Mouse (Mus musculus) frontal cortex, adult (tissue): ENCODE data around the gene Nolc1.
A peak's percentile ranks its signal among the peaks of the same experiment; 100 is the strongest.

ENCODE experiments used
- ATAC-seq: cut with Nextera tagmentation; 2 replicates; pipeline ENCODE4 v1.9.2; 2017; ENCODE audit warnings: mild to moderate bottlenecking, moderate library complexity, mixed read lengths; ENCODE audit not compliant: low TSS enrichment

The Nolc1 gene

DNA sequence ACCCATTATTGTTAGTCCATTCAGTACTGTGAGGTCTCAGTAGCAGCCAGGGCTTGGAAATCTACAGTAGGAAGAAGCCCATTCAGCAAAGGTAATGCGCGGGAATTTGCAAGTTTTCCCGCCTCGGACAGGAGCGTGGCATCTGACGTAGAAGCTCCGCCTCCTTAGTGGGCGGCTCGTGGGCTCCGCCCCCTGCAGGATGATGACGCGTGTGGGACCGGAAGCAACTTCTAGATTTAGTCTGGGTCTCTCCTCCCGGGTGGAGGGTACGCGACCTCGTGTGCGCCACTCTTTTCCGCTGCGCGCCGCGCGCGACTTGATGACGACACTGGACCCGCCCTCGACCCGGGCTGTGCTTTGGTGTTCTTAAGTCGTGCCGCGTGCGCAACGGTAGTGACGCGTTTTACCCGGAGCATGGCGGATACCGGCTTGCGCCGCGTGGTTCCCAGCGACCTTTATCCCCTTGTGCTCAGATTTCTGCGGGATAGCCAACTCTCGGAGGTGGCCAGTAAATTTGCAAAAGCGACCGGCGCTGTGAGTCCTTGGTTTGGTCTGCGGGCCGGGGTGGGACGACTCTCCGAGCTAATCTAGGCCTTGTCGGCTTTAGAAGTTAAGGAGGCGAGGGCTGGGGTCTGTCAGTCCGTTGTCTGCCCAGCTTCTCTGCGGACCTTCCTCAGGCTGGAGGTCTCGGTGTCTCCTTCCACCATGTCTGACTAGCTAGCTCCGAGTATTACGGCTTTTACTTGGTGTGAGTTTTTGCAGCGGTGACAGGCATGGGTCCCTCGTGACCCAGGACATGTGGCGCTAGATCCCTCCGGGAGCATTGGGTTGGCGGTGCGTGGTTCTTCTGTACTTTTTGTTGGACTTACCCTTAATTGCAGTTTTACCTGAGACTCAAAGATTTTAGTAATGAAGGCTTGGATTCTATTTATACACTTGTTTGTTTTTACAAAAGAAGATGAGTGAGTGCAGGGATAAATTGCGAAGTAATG, at the start of gene Nolc1:
Gene Nolc1 (plus strand): TSS at position 248 of the 992 bp plus-strand sequence.
- ATAC-seq = peak; percentile 96

DNA sequence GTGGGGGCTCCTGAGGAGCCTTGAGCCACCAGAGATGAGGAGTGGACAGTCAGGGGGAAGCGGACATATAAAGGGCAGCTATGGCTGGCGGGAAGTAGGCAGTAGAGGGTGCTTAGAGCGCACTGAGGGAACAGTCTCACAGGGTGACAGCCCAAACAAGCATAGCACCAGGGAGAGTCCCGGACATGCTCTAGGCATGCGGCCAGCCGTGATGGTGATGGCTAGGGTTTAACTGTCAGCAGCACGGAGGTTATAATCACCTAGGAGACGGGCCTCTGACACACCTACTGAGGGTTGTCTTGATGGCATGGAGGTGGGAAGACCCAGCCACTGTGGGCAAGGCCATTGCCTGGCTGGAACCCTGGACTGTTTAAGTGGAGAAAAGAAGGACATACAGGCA, 49.1 kb upstream of the Nolc1 start:
- no peak for ATAC-seq

DNA sequence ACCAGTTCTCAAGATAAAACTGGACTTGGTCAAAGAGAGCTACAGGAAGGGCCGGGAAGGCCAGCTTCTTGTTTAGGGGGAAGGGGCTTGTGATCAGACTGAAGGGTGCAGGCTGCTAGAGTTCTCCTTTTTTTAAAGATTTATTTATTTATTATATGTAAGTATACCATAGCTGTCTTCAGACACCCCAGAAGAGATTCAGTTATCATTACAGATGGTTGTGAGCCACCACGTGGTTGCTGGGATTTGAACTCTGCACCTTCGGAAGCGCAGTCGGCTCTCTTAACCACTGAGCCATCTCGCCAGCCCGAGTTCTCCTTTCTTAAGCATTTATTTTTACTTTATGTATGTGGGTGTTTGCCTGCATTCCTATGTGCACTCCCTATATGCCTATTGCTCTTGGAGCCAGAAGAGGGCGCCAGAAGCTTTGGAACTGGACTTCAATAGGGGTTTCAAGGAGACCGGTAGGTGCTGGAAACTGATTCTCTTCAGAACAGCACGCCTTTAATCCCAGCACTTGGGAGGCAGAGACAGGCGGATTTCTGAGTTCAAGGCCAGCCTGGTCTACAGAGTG, 46.8 kb upstream of the Nolc1 start:
- no peak for ATAC-seq

DNA sequence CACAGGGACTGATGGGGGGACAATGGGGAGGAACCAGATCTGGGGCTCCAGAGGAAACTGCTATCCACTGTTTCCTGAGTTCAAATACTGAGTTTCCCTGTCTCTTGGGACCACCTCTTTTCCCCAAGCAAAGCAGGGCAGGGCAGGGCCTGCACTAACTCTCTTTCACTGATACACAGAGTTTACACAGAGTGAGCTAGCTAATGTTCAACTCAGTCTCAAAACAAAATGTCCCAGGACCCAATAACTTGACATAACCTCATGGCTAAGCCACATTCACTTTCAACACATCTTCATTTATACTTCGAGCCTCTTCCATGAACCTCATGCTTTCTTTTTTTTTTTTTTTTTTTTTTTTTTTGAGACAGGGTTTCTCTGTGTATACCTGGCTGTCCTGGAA, 46.0 kb upstream of the Nolc1 start:
- no peak for ATAC-seq

DNA sequence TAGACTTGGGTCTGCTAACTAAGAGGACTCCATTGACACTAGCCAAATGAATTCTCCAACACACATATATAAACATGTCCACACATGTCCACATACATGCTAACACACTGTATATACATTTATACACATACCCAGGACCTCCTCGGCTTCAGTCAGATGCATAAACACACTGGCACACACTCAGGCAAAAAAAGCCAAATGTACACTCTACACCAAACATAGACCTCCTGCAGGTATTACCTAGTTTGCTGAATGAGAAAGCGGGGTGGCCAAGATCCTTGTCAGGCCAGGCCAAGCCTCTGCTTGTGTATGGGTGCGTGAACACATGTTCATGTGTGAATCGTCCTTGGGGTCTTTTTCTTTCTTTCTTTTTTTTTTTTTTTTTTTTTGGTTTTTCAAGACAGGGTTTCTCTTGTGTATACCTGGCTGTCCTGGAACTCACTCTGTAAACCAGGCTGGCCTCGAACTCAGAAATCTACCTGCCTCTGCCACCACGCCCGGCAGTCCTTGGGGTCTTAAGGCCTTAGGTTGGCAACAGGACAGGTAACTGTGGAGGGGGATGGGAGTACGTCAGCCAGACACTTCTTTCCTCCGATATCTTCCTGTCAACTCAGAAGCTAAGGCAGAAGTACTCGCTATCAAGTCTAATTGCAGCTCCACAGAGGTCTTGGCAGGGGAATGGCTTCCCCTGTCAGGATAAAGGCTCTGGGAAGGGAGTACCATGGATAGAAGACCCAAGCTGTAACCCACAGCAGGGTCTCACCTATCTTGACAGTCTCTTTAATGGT, 45.3 kb upstream of the Nolc1 start:
- ATAC-seq = no peak

DNA sequence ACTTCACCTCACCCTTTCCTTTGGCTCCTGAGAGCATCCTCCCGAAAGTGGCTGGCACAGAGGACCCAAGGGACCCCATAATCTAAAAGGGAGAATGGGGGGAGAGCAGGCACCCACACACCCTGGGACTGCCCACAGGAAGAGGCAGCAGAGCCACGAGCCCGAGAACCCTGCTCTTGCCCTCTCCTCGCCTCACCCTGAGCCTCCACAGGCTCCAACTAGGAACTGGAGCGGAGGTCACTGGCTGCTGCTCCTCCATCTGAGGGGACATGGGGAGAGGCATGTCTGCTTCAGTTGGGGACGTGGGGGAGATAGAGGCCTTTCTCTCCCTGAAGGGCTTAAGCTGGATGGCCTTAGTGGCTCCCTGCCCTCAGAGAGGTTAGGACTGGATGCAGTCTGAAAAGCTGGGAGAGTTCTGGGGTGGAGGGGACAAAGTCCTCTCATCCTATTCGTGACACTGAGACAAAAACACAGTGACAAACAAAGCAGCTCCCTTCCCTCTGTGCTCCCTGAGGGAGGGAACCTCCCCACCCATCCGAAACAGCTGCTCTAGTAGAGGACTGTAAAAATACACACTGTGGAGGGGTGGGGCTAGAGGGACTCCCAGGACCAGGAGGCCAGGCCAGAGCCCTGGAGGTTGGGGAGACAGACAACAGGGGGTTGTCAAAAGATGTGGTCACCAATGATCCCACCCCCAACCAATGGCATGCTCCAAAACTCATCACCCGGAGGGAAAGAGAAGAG, 43.8 kb upstream of the Nolc1 start:
- ATAC-seq = no peak

DNA sequence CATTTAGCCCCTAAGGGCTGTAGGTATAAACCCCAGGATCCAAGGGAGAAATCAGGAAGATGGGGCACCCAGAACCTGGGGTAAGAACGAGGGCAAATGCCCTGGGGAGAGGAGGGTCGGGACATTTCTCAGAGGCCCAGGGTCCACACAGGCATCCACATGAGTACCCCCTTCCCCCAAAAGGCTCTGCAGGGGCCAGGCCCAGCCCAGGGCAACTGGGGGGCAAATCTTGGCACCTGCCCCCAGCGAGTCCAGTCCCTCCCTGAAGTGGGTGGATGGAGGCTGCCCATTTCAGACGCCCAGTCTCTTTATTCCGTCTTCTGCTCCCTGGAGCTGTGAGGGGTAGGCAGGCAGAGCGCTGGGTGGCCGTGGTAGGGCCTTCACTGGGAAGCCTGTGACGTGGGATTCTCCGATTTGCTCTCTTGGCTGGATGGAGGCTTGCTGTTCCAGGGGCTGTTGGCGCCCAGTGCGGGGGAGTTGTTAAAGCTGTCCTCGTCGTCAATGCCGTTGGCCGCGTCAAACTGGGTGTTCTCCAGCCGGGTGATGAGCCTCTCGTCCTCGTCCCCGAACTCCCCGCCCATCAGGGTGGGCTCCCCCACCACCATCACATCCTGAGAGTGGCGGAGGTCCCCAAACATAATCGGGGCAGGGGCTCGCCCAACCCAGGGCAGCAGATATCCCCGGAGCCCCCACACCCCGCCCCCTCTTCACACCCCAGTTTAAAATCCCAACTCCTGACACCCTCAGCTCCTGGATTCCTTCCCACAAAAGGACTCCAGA, 42.7 kb upstream of the Nolc1 start:
- peak; percentile 74 for ATAC-seq

DNA sequence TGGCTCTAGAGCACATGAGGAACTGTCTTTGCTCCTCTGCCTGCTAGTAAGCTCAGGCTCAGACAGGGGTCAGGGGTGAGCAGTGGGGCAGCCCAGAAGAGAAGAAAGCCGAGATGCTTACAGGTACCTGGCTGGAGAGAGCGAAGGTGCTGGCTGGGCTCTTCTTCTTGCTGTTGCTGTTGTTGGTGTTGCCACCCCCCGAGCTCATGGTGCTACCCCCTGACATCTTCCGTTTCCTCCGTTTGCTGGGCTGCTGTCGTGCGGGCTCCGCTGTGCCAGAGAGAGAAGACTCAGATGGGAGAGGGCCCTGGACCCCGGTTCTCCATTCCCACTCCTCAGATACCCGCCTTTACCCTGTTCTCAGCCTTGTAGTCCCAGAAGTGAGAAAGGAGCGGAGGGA, 41.8 kb upstream of the Nolc1 start:
- ATAC-seq = no peak

DNA sequence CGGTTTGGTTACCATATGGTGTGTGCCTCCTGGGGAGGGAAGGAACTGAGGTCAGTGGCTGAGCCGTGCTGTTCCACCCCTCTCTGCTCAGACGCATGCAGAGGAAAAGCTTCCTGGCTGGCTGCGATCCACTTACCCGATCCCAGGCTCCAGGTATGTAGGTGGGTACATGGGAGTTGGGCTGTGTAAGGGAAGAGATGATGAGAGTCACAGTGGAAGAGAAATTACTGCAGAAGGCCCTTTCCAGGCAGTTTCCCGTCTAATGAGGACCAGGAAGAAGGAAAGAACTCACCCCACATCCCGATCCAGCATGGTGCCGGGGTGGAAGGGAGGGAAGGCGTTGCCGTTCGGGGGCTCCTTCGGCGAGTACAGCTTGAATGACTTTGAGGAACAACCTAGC, 39.7 kb upstream of the Nolc1 start:
- ATAC-seq = no peak

DNA sequence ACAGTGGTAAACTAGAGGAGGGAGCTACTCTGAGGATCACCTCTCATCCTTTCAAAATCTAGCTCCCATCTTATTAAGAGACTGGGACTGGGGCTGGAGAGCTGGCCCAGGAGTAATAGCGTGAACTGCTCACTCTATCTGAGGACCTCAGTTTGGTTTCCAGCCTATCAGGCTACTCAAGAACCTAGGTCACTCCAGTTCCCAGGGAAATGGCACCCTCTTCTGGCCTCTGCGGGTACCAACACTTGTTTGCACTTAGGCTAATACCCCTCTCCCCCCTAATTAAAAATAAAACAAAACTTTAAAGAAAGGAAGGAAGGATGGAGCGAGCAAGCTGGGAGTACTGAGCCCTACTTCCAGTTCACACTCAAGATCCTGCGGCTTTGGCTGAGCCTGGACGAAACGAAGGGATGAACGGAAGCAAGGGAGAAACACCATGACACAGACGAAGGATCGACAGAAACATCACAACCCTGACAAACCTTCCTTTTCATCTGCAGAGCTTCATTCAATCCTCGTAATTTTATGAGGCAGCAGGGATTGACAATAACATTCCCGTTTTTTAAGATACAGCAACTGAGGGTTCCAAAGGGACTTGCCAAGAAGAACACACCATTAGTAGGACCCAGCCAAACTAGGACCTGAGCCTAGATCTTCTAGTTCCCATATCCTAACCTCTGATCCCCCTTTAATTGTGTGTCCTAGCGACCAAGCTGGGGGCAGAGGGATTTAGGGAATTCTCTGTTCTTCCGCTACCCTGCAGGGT, 39.0 kb upstream of the Nolc1 start:
- ATAC-seq = no peak

DNA sequence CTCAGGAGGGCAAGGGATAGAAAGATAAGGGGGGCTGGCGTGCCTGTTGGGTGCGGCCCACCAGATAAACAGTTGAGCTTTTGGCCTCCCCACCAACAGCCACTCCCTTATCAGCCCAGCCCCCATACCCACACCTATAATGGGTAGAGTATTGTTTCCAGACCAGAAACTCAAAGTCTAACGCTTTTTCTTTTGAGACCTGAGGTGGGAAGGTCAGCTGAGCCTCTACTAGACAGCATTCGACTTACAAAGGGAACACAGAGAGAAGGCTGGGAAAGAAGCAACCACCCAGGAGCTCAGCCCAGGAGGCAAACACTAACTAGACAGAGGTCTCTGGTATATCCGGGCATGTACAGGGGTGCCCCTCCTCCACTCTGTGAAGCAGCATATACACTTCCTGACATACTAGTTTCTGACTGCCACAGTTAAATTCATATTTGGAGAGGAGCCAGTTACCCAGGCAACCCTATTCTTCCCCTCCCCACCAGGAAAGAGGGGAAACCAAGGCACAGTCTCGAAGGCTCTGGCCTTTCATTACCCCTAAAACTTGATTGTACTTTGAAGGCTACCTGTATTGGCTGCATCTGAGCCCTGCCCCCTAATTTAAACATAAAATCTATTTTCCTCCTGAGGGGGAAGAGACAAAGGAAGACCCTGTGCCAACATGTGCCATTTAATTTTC, 38.3 kb upstream of the Nolc1 start:
- no peak for ATAC-seq

DNA sequence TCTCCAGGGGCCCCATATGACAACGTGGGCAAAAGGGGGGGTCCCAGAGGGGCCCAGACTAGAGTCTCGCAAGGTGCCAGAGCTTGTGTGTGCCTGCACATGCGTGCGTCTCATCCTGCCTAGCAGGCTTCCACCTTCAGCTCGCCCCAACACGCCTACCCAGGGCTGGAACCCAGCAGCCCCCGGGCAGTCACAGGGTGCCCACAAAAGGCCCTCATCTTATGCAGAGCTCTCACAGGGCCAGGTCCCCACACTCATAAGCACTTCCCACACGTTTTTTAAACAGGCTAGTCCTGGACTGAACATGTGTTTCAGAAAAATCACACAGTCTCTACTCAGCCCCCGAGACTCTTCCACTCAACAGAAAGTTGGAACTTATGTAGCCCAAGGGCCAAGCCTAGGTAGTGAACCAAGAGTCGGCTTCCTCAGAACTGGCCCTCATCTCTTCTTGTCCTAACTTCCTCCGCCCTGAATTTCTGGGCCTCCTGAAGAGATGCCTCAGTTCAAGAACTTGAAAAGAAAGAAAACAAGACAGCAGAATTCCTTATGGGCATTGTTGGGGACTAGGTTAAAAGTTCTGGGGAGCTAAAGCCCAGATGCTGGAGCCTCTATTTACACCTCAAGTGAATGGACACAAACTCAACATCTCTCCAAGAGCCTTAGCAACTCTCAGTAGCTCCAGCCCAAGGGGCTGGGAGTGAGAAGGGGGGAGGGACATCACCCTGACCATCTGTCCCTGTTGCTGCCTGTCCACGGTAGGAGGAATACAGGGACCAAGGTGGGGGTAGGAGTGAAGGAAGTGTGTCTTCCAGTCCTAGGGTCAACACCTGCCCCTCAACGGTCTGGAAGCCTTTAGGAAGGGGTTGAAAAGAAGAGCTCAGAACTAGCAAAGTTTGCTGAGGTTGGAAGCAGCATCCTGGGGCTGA, 37.5 kb upstream of the Nolc1 start:
- ATAC-seq = no peak

DNA sequence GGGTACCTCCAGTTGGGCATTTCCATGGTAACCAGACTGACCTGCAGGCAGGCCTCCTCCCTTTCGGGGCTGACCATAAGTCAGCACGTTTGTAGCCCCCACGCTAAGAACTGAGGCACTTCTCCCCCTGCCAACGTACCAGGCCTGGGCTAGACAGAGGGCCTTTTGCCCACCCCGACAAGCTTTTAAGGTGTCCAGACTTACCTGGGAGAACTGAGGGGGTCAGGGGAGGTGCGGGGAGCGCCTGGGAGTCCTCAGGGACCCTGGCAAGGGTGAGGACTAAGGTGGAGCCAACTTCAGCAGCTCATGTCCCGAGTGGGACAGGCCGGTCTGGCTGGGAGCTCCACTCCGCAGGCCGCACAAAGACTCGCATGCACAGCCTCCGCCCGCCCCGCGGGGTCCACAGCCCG, 36.8 kb upstream of the Nolc1 start:
- ATAC-seq = no peak

DNA sequence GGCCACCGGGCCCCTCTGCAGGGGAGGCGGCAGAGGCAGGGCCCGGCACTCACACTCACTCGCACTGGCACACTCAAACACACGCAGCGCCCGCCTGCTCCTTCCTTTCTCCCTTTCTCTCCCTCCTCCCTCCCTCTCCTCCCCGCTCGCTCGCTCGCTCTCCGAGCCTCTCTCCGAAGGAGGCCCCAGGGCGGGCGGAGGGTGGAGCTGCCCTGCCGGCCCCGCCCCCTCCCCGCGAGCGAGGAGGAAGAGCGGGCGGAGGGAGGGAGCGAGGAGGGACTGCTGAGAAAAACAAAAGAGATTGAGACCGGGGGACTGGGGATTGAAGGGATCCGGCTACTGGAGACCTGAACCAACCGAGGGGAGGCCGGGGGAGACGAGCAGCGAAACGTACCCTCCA, 36.2 kb upstream of the Nolc1 start:
- peak; percentile 65 for ATAC-seq

DNA sequence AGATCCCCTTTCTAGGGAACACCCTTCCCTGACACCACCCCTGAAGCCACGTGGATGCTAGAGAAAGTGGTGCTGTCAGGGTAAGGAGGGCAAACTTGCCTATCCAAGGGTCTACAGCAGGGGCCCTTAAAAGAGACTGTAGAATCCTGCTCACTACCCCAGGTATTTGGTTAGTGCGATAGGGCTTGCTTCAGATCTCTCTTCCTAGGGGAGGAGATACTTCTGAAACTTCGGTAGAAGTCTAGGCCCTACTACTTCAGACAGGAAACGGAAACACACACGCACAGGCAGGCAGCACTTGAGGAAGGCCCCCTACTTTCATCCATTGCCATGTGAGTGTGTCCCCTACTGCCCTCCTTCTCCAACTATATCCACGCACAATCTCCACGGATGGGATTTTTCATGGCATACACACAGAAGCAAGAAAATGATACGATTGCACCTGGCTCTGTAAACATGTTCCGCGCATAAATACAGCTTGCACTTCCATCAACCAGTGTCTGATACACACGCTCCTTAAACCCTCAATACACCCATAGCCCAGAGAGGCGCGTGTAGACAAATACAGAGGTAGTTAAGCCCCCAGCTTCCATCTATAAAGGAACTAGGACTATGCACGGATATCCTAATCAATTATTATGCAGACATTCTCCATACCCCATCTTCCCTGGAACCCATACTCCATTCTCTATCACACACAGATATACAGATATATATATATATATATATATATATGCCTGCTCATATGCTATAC, 35.3 kb upstream of the Nolc1 start:
- ATAC-seq = no peak

DNA sequence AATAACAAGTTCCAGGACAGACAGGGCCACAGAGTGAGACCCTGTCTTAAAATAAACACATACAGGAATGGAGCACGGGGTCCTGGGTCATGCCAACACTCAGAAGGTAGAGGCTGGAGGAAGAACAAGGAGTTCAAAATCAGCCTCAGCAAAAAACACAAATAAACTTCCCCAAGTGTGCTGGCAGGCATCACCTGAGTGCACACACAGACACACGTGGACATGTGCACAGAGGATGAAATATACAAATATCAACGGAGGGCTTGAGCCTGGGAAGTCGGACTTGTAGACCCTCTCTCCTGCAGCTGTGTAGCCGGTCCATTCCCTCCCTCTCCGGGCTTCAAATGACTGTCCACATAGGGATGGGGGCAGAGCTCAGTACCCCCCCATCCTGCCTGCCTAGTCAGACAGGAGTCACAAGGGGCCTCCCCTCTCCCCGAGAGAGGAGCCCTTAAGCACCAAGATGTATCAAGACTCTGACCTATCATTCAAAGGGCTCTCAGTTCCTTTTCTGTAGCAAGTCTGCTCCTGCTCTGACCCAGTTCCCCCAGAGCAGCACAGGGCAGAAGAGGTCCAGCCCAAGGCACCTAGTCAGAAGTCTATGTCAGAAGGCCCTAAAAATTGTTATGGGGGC, 34.2 kb upstream of the Nolc1 start:
- no peak for ATAC-seq

DNA sequence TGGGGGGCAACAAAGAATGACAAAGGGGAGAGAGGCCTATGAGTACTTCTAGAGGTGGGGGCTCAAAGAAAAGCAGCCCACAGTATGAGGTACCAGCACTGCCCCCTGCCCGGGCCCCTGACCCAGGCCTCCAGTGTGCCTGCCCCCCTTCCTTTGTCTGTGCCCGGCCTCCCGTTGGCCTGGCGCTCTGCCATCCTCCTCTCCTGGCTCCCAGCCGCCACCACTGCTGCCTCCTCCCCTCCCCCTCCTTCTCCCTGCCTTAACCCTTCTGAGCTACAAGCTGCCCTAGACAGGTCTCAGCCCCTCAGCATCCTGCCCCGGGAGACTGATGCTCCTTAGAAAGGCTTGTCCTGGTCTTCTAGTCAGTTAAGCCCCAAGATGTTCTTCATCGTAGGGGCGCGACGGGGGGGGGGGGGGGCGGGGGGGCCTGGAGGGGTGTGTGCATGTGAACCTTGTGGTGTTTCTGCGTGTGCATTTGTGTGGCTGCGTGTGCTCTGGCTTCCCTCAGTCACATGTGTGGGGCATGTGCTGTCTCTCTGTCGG, 33.7 kb upstream of the Nolc1 start:
- ATAC-seq = no peak
